Mouse (Mus musculus): ENCODE results near the gene Schip1. TPM values are rescaled to one million over a fixed set of nuclear protein-coding genes. Genes with fewer than 3 reads are reported as not detected.
"Not testable (repeated sequence)": the region's sequence is repeated elsewhere in the genome, so short reads cannot be mapped to it uniquely, and the experiment has no call there.

Schip1 gene
- polyA plus RNA-seq, 1 experiment from 2014 or later, result 129 TPM

DNA sequence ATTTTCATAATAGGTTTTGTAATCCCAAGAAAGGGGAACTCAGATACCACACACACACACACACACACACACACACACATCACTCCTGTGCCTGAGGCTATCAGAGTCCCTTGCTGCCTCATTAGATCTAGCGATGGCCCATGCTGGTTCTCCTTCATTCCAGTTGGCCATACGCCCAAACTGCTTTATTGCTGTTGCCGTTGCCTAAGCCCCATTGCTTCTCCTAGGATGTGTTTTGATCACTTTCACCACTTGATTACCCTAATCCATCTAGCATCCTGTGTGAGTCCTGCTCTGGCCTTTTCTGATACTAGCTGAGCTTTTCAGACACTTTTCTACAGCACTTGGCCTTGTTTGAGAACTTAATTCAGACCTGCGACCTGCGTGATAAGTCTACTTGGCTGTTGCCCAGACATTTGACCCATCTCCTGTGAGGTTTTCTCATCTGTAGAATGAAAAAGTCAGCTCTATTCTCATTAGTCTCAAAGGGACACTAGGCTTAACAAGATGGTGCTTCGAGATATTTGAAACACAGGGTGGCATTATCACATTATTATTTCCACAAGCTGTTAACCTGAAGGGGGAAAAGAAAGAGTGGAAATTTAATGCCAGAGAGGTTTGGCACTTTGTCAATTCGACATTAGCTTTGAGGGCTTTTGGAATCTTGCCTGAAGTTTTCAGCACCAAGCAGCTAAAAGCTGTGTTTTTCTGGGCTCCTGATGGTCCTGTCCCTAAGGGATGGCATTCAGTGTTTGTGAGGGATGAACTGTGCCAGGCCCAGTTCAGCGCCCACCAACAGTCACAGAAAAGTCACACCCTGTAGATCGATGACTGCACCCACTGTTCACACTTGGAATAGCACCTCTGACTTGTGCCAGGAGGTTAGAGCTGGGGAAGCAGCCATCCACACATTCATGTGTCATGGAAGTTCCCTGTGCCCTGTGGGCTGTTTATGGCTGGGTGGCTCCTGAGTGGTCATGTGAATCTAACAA, 7.1 kb downstream of the Schip1 start:
- peak overlapping the region; percentile 41 for H3K27ac ChIP-seq
- WGBS, result 32% methylated on average over 9 of the region's 9 CpGs
- ATAC-seq, result peak; percentile 91
- peaks cover 23% of the 10 kb centered on the region for H3K4me1 ChIP-seq
- H3K4me3 ChIP-seq, result no peak overlapping the region
- peaks cover 22% of the 10 kb centered on the region for H3K27me3 ChIP-seq
- H3K4me2 ChIP-seq, result peak overlapping the region; percentile 11; the same call in 1 of the 2 replicates
- no peak overlapping the region for H3K9ac ChIP-seq
- no peaks in the 10 kb centered on the region for H3K36me3 ChIP-seq (ENCODE audit: poor library complexity, severe bottlenecking)
- no peaks in the 10 kb centered on the region for H3K9me3 ChIP-seq (replicated peaks)

DNA sequence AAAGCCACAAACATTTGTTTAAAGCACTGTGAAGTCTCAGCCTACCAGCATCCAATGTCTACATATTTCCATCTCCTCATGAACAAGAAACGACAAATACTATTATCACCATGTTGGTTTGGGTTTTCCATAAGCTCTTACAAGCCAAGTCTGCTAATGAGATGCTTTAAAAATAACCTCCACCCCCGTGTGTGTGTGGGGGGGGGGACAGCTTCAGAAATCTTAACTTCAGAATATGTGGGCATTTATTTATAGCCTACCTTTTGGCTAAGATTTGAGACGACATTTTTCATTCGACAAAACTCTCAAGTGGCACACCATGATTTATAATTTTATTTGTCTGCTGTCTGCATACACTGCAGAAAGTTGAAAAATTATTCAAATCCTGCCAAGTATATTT, 12.8 kb downstream of the Schip1 start:
- Histone ChIP-seq H3K4me1 (peaks cover 3% of the 10 kb centered on the region), H3K9ac (no peak overlapping the region), H3K36me3 (ENCODE audit: poor library complexity, severe bottlenecking) (no peaks in the 10 kb centered on the region), H3K27me3 (peaks cover 7% of the 10 kb centered on the region; the same call in 1 of the 2 replicates), H3K27ac (no peak overlapping the region), H3K4me2 (no peak overlapping the region), H3K9me3 (replicated peaks) (no peaks in the 10 kb centered on the region), H3K4me3 (no peak overlapping the region)
- ATAC-seq, result no peak
- 80% methylated on average over 4 of the region's 4 CpGs for WGBS

DNA sequence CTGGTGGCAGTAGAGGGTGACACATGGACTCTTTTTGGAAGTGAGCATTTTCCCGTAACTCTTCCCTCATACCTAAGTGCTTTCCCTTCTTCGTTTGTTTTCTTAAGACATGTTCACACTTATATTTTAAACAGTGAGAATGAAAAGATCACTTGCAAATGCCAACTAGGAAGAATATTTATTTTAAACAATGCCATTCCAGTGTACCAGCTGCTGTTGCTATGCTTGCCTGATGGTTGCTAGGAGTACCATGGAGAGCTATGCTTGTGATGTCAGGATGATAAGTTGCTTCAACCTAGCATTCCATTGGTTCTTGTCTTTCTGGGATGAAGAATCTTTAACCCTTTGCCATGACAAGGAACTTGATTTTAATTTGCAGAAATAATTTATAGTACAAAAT, 20.4 kb downstream of the Schip1 start:
- Histone ChIP-seq H3K36me3 (ENCODE audit: poor library complexity, severe bottlenecking) (no peaks in the 10 kb centered on the region), H3K9me3 (replicated peaks) (no peaks in the 10 kb centered on the region), H3K27ac (no peak overlapping the region), H3K4me2 (no peak overlapping the region), H3K4me3 (no peak overlapping the region), H3K9ac (no peak overlapping the region), H3K27me3 (peaks cover 9% of the 10 kb centered on the region; the same call in 1 of the 2 replicates), H3K4me1 (no peaks in the 10 kb centered on the region)
- ATAC-seq, result no peak
- WGBS, result 91% methylated on average over 2 of the region's 2 CpGs

DNA sequence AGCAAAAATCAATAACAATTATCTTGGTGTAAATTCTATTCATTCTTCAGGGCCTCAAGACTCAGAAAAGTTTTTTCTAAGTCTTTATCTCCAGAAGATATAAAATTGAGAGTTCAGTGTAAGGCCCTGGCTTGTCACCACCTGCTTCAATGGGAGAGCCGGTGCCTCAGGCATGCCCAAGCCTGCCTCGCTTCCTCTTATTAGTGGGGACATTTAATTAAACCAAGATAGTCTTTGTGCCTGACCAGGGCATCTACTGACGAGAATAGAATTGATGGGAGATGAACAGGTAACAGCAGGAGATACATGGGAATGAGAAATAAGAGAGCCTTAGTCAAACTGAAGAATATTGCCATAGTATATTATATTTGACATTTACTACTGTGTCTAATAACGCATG, 27.5 kb downstream of the Schip1 start:
- no peaks in the 10 kb centered on the region for H3K9me3 ChIP-seq (replicated peaks)

DNA sequence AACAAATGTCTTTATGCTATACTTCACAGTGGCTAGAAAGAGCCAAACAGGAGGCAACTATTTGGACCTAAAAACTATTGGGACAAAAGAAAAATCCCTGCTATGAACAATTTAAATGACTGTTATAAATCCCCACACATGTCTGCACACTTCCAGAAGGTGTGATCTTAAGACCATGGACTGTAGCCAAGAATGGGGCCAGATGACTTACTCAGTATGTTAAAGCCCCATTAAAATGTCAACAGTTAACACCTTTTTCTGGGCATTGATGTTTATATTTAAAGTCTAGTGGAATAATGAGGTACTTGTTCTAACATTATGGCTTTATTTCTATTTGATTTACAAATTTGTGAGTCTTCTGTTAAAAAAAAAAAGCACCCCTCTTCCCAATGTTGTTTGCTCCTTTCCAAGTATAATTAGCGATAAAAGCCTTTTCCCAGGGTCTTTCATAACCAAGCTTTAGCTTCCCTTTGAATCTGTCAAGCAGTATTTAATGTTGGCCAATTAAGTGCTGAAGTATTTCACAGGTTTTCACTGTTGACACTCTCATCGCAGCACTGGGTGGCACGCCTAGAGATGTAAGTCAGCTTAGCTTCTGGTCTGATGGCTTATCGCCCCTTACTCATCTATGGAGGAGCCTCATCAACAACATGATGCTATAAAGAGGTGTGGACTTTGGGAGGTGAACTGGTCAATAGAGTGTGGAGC, 32.3 kb downstream of the Schip1 start:
- Histone ChIP-seq H3K4me2 (no peak overlapping the region), H3K4me1 (0 out of 2 replicates have a peak, but pooled peaks cover 5% of the 10 kb centered on the region), H3K27ac (no peak overlapping the region), H3K9me3 (replicated peaks) (no peaks in the 10 kb centered on the region), H3K4me3 (no peak overlapping the region), H3K27me3 (peaks cover 19% of the 10 kb centered on the region), H3K36me3 (ENCODE audit: poor library complexity, severe bottlenecking) (no peaks in the 10 kb centered on the region), H3K9ac (no peak overlapping the region)
- peak; percentile 91 for ATAC-seq
- WGBS, result 33% methylated on average over 4 of the region's 4 CpGs

More for the DNA sequence above, 27.5 kb downstream of the Schip1 start:
- Histone ChIP-seq H3K4me3 (no peak overlapping the region), H3K36me3 (ENCODE audit: poor library complexity, severe bottlenecking) (no peaks in the 10 kb centered on the region), H3K9ac (no peak overlapping the region), H3K27me3 (peaks cover 19% of the 10 kb centered on the region), H3K4me2 (no peak overlapping the region), H3K27ac (no peak overlapping the region), H3K4me1 (0 out of 2 replicates have a peak, but pooled peaks cover 5% of the 10 kb centered on the region)
- 72% methylated on average over 4 of the region's 4 CpGs for WGBS
- ATAC-seq, result no peak

DNA sequence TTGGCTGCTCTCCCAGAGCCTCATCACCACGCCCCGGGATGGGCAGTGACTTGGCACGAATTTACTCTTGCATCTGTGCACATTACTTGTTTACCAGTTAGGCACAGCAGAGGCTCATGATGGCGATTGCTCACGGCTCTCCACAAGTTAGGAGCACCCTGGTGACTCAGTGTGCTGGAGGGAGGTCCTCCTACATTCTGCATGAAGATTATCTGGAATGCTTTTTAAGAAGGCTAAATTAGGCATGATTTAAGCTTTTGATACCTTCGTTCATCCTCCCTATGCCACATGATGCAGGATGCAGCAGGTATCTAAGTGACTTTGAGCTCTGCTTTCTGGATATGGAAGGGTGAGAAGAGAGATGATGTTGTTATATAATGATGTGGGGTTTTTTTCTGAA, 35.0 kb downstream of the Schip1 start:
- WGBS, result 84% methylated on average over 6 of the region's 6 CpGs
- H3K9me3 ChIP-seq (replicated peaks); H3K36me3 ChIP-seq (ENCODE audit: poor library complexity, severe bottlenecking); H3K4me1 ChIP-seq; H3K4me2 ChIP-seq; H3K4me3 ChIP-seq; H3K9ac ChIP-seq; ATAC-seq; H3K27ac ChIP-seq: not testable (repeated sequence)
- H3K27me3 ChIP-seq, result peaks cover 14% of the 10 kb centered on the region

DNA sequence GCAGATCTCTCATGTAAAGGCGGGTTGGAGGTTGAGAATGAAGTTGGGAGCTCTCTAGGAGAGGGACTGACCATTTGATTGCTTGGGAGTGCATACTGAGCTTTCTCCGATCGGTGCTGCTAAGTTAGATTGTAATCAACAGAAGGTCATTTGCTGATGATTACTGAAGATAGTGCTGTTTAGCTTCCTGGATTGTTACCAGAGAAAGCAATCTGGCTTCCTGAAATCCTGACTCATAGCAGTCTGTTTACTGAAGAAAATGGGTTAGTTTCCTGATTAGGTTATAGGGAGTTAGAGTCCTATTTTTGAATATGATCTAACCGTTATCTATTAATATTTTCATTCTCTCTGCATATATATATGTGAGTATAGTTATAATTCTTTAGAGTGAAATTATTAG, 36.7 kb downstream of the Schip1 start:
- WGBS, result 78% methylated on average over 4 of the region's 4 CpGs
- ATAC-seq, result no peak
- no peak overlapping the region for H3K4me2 ChIP-seq

DNA sequence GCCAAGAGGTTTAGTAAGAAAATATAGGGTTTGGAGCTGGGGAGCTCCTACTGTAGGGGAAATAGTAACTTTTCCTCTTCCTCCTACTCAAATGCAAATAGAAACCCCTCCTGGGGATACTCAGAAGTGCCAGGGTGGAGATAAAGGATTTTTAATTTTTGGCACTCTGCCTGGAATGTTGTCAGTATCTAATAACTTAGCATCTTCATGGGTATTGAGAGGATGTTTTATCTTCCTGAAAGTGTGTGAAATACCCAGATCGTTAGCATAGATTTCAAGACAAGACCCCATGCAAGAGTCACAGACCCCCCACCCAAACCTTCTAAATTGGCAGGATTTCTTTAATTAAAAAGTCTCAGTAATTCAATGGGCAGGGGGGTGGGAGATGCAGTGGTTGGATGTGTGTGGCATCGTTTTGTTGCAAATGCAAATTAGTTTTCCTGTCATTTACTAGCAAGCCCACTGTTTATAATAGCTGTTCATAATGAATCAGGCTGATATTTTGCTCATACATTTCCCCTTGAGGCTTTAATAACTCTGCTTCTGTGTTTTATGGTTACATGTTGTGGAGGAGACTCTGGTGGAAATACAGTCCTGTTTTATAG, 40.6 kb downstream of the Schip1 start:
- Histone ChIP-seq H3K27ac (no peak overlapping the region), H3K4me2 (no peak overlapping the region), H3K4me1 (no peaks in the 10 kb centered on the region), H3K9me3 (replicated peaks) (no peaks in the 10 kb centered on the region), H3K27me3 (peaks cover 3% of the 10 kb centered on the region; the same call in 1 of the 2 replicates), H3K36me3 (ENCODE audit: poor library complexity, severe bottlenecking) (no peaks in the 10 kb centered on the region), H3K9ac (no peak overlapping the region), H3K4me3 (no peak overlapping the region)
- no peak for ATAC-seq
- WGBS, result 33% methylated on average over 2 of the region's 2 CpGs

More for the DNA sequence above, 36.7 kb downstream of the Schip1 start:
- Histone ChIP-seq H3K36me3 (ENCODE audit: poor library complexity, severe bottlenecking) (no peaks in the 10 kb centered on the region), H3K9me3 (replicated peaks) (no peaks in the 10 kb centered on the region), H3K27me3 (peaks cover 6% of the 10 kb centered on the region; the same call in 1 of the 2 replicates), H3K4me1 (0 out of 2 replicates have a peak, but pooled peaks cover 5% of the 10 kb centered on the region), H3K4me3 (no peak overlapping the region), H3K9ac (no peak overlapping the region), H3K27ac (no peak overlapping the region)

DNA sequence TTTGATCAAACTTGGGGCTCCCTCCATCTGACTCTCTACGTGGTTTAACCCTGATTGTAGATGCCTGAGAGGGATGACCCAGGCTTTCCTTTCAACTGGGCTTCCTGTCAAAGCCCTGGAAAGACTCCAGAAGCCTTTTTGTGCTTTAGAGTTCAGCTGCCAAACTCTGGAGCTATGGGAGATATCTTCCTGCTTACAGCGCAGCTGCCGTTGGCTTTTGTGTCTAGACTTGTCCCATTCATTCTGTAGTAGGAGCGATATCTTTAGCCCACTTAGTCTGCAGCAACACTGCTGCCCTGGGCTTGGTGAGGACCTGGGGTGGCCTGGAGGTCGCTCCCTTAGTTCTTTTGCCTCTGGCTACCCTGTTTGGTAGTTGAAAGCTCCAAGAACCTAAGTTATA, 56.7 kb downstream of the Schip1 start:
- WGBS, result 70% methylated on average over 5 of the region's 5 CpGs
- ATAC-seq, result no peak
- H3K4me2 ChIP-seq, result no peak overlapping the region
- H3K27me3 ChIP-seq, result no peaks in the 10 kb centered on the region
- no peak overlapping the region for H3K4me3 ChIP-seq
- no peaks in the 10 kb centered on the region for H3K36me3 ChIP-seq (ENCODE audit: poor library complexity, severe bottlenecking)
- no peak overlapping the region for H3K27ac ChIP-seq
- H3K9ac ChIP-seq, result no peak overlapping the region
- H3K9me3 ChIP-seq (replicated peaks), result no peaks in the 10 kb centered on the region
- no peaks in the 10 kb centered on the region for H3K4me1 ChIP-seq

DNA sequence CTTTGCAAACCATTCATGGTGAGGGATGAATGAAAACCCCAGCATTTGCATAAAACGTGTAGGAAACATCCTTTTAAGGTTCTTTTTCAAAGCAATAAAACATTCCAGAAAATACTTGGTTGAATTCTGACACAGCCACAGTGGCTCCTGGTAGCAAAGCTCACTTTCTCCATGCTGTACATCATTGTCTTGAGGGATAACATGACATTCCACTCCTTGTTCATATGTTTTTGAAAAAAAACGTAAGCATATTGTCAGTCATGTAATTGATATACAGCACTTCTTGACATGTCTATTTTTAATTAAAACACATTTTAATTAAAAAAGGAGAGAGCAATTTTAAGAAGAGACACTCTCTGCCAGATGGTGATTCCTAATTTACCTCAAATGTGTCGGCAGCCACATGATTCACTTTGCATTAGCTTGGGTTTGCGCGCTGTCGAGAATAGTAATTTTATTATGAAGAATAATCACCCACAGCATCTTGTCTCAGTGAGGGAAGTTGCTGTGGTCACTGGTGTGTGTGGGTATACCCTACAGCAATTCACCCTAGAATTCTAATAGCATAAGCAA, 61.8 kb downstream of the Schip1 start:
- Histone ChIP-seq H3K4me3 (no peak overlapping the region), H3K4me1 (0 out of 2 replicates have a peak, but pooled peaks cover 2% of the 10 kb centered on the region), H3K9me3 (replicated peaks) (no peaks in the 10 kb centered on the region), H3K36me3 (ENCODE audit: poor library complexity, severe bottlenecking) (no peaks in the 10 kb centered on the region), H3K9ac (no peak overlapping the region), H3K27me3 (no peaks in the 10 kb centered on the region), H3K27ac (no peak overlapping the region), H3K4me2 (no peak overlapping the region)
- peak; percentile 53; the same call in 1 of the 2 replicates for ATAC-seq
- WGBS, result 67% methylated on average over 6 of the region's 6 CpGs

DNA sequence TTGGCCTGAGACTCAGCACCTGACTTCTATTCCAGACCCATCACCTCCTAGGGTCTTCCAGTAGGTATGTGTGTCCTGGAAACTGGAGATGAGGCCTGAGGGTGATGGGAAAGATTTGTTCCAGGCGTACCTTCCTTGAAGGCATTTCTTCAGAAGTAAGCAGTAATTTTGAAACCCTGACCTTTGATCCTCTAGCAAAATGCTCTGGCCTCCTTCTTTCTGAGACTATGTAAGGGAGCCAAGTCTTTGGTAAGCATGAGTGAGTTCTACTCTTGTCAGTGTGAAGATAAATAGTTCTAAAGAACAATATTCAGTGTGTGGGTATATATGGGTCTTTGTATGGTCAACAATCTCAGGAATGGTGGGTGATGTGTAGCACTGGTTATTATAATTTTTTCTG, 65.8 kb downstream of the Schip1 start:
- H3K9ac ChIP-seq, result no peak overlapping the region
- H3K4me3 ChIP-seq, result no peak overlapping the region
- no peaks in the 10 kb centered on the region for H3K36me3 ChIP-seq (ENCODE audit: poor library complexity, severe bottlenecking)
- ATAC-seq, result no peak
- 0 out of 2 replicates have a peak, but pooled peaks cover 2% of the 10 kb centered on the region for H3K27me3 ChIP-seq
- H3K4me2 ChIP-seq, result no peak overlapping the region
- no peak overlapping the region for H3K27ac ChIP-seq
- WGBS, result 82% methylated on average over 1 of the region's 1 CpGs
- H3K4me1 ChIP-seq, result 0 out of 2 replicates have a peak, but pooled peaks cover 2% of the 10 kb centered on the region
- no peaks in the 10 kb centered on the region for H3K9me3 ChIP-seq (replicated peaks)

Data from forebrain, embryonic 13.5 days (tissue).